Mouse (Mus musculus) liver, embryonic 16.5 days (tissue): ENCODE results near the gene Fam221a. TPM values are rescaled to one million over a fixed set of nuclear protein-coding genes. Genes with fewer than 3 reads are reported as not detected.

ENCODE experiments used
- ATAC-seq: fragments of 200-750 bp; cut with Nextera tagmentation; 2 replicates; pipeline ENCODE4 v1.8.0; 2017; ENCODE audit warnings: low read depth, mild to moderate bottlenecking, moderate number of reproducible peaks, moderate library complexity
- H3K27ac ChIP-seq: fragments of 300-500 bp; sonication (generic); 2 replicates; pipeline ENCODE4 v1.5.1; 2014; ENCODE audit warnings: mild to moderate bottlenecking, low read length
- H3K27me3 ChIP-seq: fragments of 300-500 bp; sonication (generic); 2 replicates; pipeline ENCODE4 v1.6.1; 2014; ENCODE audit warnings: low read depth, low read length, mixed read lengths; ENCODE audit not compliant: control insufficient read depth, insufficient read depth
- H3K36me3 ChIP-seq: fragments of 300-500 bp; sonication (generic); 2 replicates; pipeline ENCODE4 v1.6.1; 2014; ENCODE audit warnings: mild to moderate bottlenecking; ENCODE audit not compliant: control insufficient read depth, insufficient read depth
- H3K4me1 ChIP-seq: fragments of 300-500 bp; sonication (generic); 2 replicates; pipeline ENCODE4 v1.6.1; 2014; ENCODE audit warnings: low read depth, low read length, mixed read lengths; ENCODE audit not compliant: control insufficient read depth
- H3K4me2 ChIP-seq: fragments of 300-500 bp; sonication (generic); 2 replicates; pipeline ENCODE4 v1.6.1; 2014; ENCODE audit warnings: low read depth, low read length, mixed read lengths
- H3K4me3 ChIP-seq: fragments of 300-500 bp; sonication (generic); 2 replicates; pipeline ENCODE4 v1.5.1; 2014; ENCODE audit warnings: low read depth, mild to moderate bottlenecking, low read length
- H3K9ac ChIP-seq: fragments of 300-500 bp; sonication (generic); 2 replicates; pipeline ENCODE4 v1.6.1; 2014; ENCODE audit warnings: low read depth, low read length
- H3K9me3 ChIP-seq: fragments of 300-500 bp; sonication (generic); replicated peaks from 2 replicates; pipeline ENCODE4 v1.6.1; 2016; ENCODE audit warnings: low read length; ENCODE audit not compliant: control insufficient read depth
- WGBS: fragments of 180-500 bp; shearing (Covaris S2); extraction: QIAGEN DNeasy Blood & Tissue Kit; methylation state at CpG from one replicate; pipeline ENCODE4 v1.1.7; 2014; ENCODE audit not compliant: insufficient replicate concordance; 5-methylcytosine and 5-hydroxymethylcytosine counted together
- polyA plus RNA-seq: library from polyadenylated mRNA; unstranded; fragments of >200 nt; fragmentation: Nextera tagmentation; extraction: Ambion mirVana; gene quantifications from 2 replicates; pipeline ENCODE4 v1.2.1, GENCODE M21; 2015

The Fam221a gene
- polyA plus RNA-seq = 2.3 and 2.4 TPM in 2 replicates

DNA sequence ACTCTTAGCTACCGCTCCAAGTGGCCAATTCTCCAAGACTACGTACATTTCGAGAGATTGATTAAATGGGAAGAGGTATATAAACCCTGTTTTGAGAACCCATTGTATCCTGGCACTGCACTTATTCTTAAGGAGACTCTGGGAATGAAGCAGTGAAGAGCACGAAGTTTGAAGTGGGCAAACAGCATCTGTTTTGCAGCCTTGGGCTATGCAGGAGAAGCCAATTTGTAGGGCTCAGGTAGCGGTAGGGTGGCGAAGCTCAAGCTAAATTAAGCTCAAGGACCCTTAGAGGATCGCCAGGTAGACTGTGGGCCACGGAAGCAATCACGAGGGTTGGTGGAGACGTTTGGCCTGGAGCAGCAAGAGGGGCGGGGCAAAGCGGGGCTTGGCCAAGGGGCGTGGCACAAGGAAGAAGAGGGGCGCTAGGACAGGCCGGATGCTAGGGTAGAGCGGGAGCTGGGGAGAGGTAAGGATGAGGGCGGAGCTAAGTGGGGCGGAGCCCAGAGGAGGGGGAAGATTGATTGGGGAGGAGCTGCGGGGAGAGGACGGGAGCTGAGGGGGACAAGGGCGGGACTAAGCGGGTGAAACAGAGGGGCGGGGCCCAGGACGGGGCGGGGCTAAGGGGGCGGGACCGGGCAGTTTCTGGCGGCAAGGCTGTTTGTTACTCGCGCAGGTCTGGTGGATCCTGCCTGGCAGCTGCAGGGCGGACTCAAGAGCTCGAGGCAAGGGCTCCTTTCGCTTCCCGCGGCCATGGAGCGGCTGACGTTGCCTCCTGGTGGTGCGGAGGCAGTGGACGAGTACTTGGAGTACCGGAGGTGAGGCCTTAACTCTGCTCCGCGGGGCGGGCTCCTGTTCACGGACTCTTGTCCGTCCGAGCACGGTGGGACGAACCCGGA is at the start of gene Fam221a:
TSS of gene Fam221a (plus strand) at position 581 of the 896 bp plus-strand sequence.
- H3K9me3 ChIP-seq = no peaks in the 10 kb centered on the region
- peak within 1 kb of the TSS; percentile 70 for H3K4me3 ChIP-seq
- H3K27ac ChIP-seq = peak within 1 kb of the TSS; percentile 75
- 5% methylated on average over 45 of the region's 49 CpGs for WGBS
- ATAC-seq = peak; percentile 98
- H3K4me1 ChIP-seq = peaks cover 12% of the 10 kb centered on the region
- H3K36me3 ChIP-seq = no peaks in the 10 kb centered on the region
- H3K27me3 ChIP-seq = no peaks in the 10 kb centered on the region
- peak within 1 kb of the TSS; percentile 95 for H3K4me2 ChIP-seq
- peak within 1 kb of the TSS; percentile 73 for H3K9ac ChIP-seq

DNA sequence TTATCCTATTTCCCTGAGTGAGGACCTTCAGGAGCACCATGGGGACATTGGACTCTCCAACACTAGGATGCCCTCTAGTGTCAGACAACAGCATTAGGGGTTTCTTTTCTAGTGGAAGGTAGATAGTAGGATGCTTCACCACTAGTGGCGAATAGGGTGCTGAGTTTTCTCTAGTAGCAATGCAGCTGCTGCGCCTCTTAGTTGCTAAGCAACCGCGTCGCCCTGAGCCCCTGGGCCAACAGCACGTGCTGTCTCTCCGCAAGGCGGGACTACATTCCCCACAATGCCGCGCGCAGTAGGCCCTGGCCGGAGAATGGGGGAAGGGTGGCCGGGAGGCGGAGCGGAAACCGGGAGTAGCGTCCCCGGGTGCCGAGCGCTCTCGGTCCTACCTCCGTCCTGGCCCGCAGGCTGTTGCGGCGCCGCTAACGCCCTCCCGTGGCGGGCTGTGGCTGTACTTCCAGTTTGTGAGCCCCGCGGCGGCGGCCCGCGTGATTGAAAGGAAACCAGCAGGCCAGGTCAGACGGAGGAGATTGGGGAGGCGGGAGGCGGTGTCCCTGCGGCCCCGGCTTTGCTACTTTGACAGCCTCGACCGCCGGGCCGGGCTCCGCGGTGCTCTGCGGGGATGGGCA is 48.5 kb upstream of the Fam221a start, which contains the start of gene Ccdc126:
TSS of gene Ccdc126 (plus strand) at position 309 of the 629 bp plus-strand sequence.
- Histone ChIP-seq H3K27me3 (no peaks in the 10 kb centered on the region), H3K27ac (peak within 1 kb of the TSS; percentile 64), H3K4me2 (peak within 1 kb of the TSS; percentile 96), H3K4me3 (peak within 1 kb of the TSS; percentile 78), H3K4me1 (peaks cover 3% of the 10 kb centered on the region), H3K36me3 (no peaks in the 10 kb centered on the region), H3K9ac (peak within 1 kb of the TSS; percentile 81), H3K9me3 (no peaks in the 10 kb centered on the region)
- peak; percentile 97 for ATAC-seq
- under 1% methylated on average over 47 of the region's 47 CpGs for WGBS

DNA sequence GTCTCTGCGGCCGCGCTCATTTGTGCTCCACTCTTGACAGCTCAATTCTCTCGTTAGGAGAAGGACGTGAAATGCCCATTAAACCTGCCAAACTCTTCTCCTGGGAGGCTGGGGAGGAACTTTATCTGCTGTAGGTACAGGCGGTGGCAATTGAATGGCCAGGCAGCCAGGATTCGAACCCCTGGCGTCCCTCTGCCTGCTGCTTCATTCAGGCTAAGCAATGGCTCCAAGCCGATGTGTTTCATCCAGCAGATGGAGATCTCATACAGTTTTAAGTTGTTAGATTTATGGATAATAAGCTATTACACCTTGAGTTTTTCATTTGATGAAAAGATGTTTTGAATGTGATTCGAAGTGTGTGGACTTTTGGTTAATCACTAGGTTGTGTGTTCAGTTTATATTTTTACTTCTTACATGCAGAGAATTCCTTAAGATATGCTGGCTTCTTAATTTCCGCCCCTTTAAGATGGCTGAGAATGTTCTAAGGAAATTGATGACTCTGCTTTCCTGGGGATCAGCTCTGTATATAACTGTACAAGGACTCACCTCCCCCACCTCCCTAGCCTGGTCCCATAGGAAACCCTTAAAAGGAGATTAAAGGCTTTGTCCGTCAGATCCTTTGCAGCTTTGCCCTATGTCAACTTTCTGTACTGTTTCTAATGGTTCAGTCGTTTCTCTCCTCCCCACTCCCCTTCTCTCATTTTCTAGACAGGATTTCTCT is 47.8 kb upstream of the Fam221a start:
- peak overlapping the region; percentile 81 for H3K9ac ChIP-seq
- H3K36me3 ChIP-seq = no peaks in the 10 kb centered on the region
- no peaks in the 10 kb centered on the region for H3K9me3 ChIP-seq
- peaks cover 3% of the 10 kb centered on the region for H3K4me1 ChIP-seq
- H3K27me3 ChIP-seq = no peaks in the 10 kb centered on the region
- H3K27ac ChIP-seq = peak overlapping the region; percentile 64
- WGBS = 13% methylated on average over 13 of the region's 13 CpGs
- ATAC-seq = no peak
- peak overlapping the region; percentile 96 for H3K4me2 ChIP-seq
- peak overlapping the region; percentile 78 for H3K4me3 ChIP-seq

DNA sequence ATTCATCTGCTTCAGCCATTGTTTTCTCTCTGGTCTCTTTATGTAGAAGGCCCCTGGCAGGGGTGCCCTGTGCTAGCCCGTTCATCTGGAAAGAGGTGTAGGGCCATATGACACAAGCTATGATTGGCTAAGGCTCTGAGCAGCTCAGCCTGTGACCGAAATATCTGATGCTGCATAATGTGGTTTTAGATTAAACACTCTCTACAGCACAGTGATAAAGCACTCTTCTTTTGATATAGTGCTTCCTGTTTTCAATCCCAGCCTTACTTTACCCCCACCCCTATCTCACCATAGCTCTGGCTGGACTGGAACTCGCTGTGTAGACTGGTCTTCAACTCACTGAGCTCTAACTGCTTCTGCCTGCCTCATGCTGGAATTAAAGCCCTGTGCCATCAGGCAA is 46.2 kb upstream of the Fam221a start:
- H3K27ac ChIP-seq = no peak overlapping the region
- no peaks in the 10 kb centered on the region for H3K36me3 ChIP-seq
- H3K9me3 ChIP-seq = no peaks in the 10 kb centered on the region
- no peak overlapping the region for H3K9ac ChIP-seq
- peaks cover 3% of the 10 kb centered on the region for H3K4me1 ChIP-seq
- H3K4me2 ChIP-seq = no peak overlapping the region
- no peaks in the 10 kb centered on the region for H3K27me3 ChIP-seq
- 29% methylated on average over 3 of the region's 3 CpGs for WGBS
- H3K4me3 ChIP-seq = no peak overlapping the region
- ATAC-seq = no peak

DNA sequence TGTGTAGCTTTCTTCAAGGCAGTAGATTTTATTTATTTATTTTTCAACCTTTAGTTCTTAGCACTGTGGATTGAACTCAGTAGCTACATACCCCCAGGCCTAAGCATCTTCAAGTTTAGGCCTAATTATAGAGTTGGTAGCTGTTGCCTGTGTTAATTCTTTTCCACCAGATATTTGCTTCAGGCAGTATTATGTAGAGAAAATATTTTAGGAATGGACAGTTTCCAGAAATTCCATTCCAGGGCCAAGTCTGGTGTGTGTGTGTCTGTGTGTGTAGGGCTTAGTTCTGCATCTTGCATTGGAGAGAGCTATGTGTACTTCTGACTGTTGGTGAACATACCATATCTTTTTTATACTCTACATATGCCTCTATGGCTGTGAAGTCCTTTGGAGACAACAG is 45.5 kb upstream of the Fam221a start:
- H3K9ac ChIP-seq = no peak overlapping the region
- no peak for ATAC-seq
- H3K4me2 ChIP-seq = no peak overlapping the region
- H3K9me3 ChIP-seq = no peaks in the 10 kb centered on the region
- no peak overlapping the region for H3K4me3 ChIP-seq
- H3K27ac ChIP-seq = no peak overlapping the region
- no peaks in the 10 kb centered on the region for H3K27me3 ChIP-seq
- peaks cover 3% of the 10 kb centered on the region for H3K4me1 ChIP-seq
- no peaks in the 10 kb centered on the region for H3K36me3 ChIP-seq

DNA sequence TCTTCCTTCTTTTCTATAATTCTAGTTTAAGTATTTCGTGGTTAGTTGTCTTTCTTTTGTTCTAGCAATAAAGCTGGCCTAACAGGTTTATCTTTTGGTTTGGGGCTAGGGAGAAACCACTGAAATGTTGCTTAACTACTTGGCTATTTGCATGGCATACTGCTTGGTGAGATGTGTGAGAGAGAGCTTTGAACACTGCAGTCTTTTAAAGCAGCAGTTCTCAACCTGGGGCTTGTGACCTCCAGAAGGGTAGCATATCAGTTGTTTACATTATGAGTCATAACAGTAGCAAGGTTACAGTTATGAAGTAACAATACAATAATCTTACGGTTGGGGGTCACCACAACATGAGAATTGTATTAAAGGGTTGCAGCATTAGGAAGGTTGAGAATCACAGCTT is 44.6 kb upstream of the Fam221a start:
- peaks cover 3% of the 10 kb centered on the region for H3K4me1 ChIP-seq
- H3K27ac ChIP-seq = no peak overlapping the region
- no peak for ATAC-seq
- no peaks in the 10 kb centered on the region for H3K27me3 ChIP-seq
- H3K9me3 ChIP-seq = no peaks in the 10 kb centered on the region
- no peaks in the 10 kb centered on the region for H3K36me3 ChIP-seq
- 46% methylated on average over 2 of the region's 2 CpGs for WGBS
- H3K9ac ChIP-seq = no peak overlapping the region
- H3K4me2 ChIP-seq = no peak overlapping the region
- H3K4me3 ChIP-seq = no peak overlapping the region

DNA sequence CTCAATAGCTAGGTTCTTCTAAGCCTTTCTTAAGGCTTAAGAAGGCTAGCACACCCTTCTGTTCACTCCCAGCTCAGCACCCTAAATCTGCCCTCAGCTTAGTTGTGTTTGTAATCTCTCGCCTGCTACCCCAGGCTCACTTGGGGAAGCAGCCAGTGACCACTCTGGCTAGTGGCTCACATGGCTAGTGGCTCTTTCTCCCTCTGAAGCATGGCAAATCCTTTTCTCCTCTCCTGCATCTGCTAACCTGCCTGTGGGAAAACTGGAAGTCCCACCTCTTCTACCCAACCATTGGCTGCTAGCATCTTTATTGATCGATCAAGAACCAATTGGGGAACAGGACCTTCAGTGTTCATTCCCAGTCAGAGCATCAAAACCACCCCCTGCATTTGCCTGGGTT is 43.0 kb upstream of the Fam221a start:
- Histone ChIP-seq H3K27ac (no peak overlapping the region), H3K9me3 (no peaks in the 10 kb centered on the region), H3K9ac (no peak overlapping the region), H3K27me3 (no peaks in the 10 kb centered on the region), H3K4me3 (no peak overlapping the region), H3K4me1 (peaks cover 3% of the 10 kb centered on the region), H3K4me2 (no peak overlapping the region), H3K36me3 (no peaks in the 10 kb centered on the region)
- 60% methylated on average over 2 of the region's 2 CpGs for WGBS
- ATAC-seq = no peak

DNA sequence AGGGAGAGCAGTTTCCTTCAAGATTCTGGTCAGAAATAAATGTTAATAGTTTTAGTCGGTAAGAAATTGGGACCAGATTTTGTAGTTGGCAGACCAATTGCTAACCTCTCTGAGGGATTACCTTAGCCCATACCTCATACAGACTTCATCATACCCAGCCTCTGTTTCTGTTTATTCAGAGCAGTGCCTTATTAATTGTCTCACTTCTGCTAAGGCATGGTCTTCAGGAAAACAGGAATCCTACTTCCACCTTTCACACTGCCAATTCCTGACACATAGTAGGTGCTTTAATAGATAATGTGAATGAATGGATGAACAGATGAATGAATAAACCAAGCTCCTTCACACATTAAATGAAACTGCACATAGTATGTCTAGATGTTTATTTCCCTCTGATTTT is 42.2 kb upstream of the Fam221a start:
- no peak overlapping the region for H3K27ac ChIP-seq
- H3K4me1 ChIP-seq = no peaks in the 10 kb centered on the region; the same call in none of the 2 replicates
- H3K36me3 ChIP-seq = no peaks in the 10 kb centered on the region
- H3K9me3 ChIP-seq = no peaks in the 10 kb centered on the region
- H3K27me3 ChIP-seq = no peaks in the 10 kb centered on the region
- no peak for ATAC-seq
- no peak overlapping the region for H3K4me3 ChIP-seq
- no peak overlapping the region for H3K4me2 ChIP-seq
- 81% methylated on average over 1 of the region's 1 CpGs for WGBS
- H3K9ac ChIP-seq = no peak overlapping the region
